Mouse (Mus musculus): ENCODE results near the gene Tlr11.

Tlr11 gene

GRCm38 (mm10) chr14:50357593-50357992 lies at the start of gene Tlr11:
Gene Tlr11 (plus strand): TSS chr14:50357914.
- no peak for DNase-seq (ENCODE audit: low read depth, low spot score)

- DNase-seq (ENCODE audit: low read depth, low spot score), result no peak
These were observed 31.1 kb upstream of the Tlr11 start, which contains the start of gene Olfr734 for GRCm38 (mm10) chr14:50326661-50327060. Gene Olfr734 (minus strand): TSS chr14:50326761.

- no peak for DNase-seq (ENCODE audit: low read depth, low spot score)
These were observed 8.9 kb upstream of the Tlr11 start, which contains the start of gene Olfr735 for GRCm38 (mm10) chr14:50348796-50349195. Gene Olfr735 (minus strand): TSS chr14:50348872.

- DNase-seq (ENCODE audit: low read depth, low spot score), result no peak
These were observed 5.3 kb upstream of the Tlr11 start for GRCm38 (mm10) chr14:50352438-50352837.

GRCm38 (mm10) chr14:50356725-50357124 lies 989 bp upstream of the Tlr11 start:
- no peak for DNase-seq (ENCODE audit: low read depth, low spot score)

- no peak for DNase-seq (ENCODE audit: low read depth, low spot score)
These were observed 2.8 kb downstream of the Tlr11 start for GRCm38 (mm10) chr14:50360480-50360879.

GRCm38 (mm10) chr14:50363561-50363960 lies 5.8 kb downstream of the Tlr11 start:
- no peak for DNase-seq (ENCODE audit: low read depth, low spot score)

- no peak for DNase-seq (ENCODE audit: low read depth, low spot score)
These were observed 23.1 kb downstream of the Tlr11 start, which contains the start of gene Olfr736 for GRCm38 (mm10) chr14:50380863-50381262. Gene Olfr736 (plus strand): TSS chr14:50381163.

- DNase-seq (ENCODE audit: low read depth, low spot score), result no peak
These were observed 49.6 kb downstream of the Tlr11 start, which contains the start of gene Olfr738 for GRCm38 (mm10) chr14:50407268-50407667. Gene Olfr738 (plus strand): TSS chr14:50407568.

Measured in c-Kit-negative CD71-positive TER-119-positive erythroid progenitor cells, embryonic 14.5 days (primary cell).